Mouse (Mus musculus): ENCODE measurements around the gene Rps18. TPM values are rescaled to one million over a fixed set of nuclear protein-coding genes. Genes with fewer than 3 reads are reported as not detected.
A peak's percentile ranks its signal among the peaks of the same experiment; 100 is the strongest.

The Rps18 gene
- polyA plus RNA-seq, 1 experiment from 2014 or later: 1,221 TPM

DNA sequence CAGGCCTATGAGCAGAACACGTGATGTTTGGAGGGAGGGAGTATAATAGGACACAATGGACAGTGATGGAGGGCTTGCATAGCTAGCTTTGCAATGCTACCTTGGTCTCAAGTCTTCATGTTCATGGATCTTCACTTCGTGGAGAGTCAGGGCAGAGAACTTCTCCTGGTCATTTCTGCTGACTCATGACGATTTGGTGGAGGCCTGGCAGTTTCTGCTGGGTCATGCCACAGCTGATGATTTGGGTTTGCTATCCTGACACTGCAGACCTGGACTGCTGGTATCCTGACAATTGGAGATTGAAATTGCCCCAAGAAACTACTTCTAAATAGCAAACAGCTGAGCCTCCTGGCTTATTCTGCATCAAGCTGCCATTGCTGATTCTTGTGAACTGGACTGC is 17.8 kb upstream of the Rps18 start:
- H3K27me3 ChIP-seq (ENCODE audit: control insufficient read depth, insufficient read depth, low read length): peaks cover 19% of the 10 kb centered on the region
- no peak overlapping the region for H3K27ac ChIP-seq (ENCODE audit: low read depth, low read length)
- H3K9ac ChIP-seq (ENCODE audit: low read depth, low read length): no peak overlapping the region
- no peak overlapping the region for H3K4me3 ChIP-seq (ENCODE audit: low read depth, low read length)
- no peaks in the 10 kb centered on the region for H3K36me3 ChIP-seq (ENCODE audit: control insufficient read depth, insufficient read depth, low read length)
- WGBS: 62% methylated on average over 3 of the region's 3 CpGs
- ATAC-seq (ENCODE audit: low FRiP score) (no peak), DNase-seq (ENCODE audit: low spot score) (no peak)
- no peaks in the 10 kb centered on the region for H3K4me1 ChIP-seq (replicated peaks; ENCODE audit: control insufficient read depth, insufficient read depth, low read length)
- H3K9me3 ChIP-seq (ENCODE audit: control insufficient read depth, low read length): no peaks in the 10 kb centered on the region
- no peak overlapping the region for H3K4me2 ChIP-seq (replicated peaks; ENCODE audit: low read depth, low read length)

DNA sequence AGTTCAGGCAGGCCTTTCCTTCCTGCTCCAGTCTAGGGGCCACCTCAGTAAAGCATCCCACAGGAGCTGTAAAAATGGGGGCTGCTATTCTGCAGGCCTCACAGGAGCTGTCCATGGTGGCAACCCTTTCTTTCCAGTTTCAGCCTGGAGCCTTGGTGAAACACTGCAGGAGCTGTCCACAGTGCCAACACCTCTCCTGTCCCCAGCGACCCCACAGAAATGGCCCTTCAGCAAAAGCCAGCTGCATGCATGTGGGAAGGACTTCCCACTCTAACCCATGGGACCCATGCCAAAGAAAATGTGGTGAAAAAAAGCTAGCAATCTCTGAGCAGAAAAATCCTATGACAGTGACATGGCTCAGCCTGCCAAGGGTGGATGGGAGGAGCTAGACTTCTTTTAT is 16.9 kb upstream of the Rps18 start:
- no peak overlapping the region for H3K27ac ChIP-seq (ENCODE audit: low read depth, low read length)
- H3K4me2 ChIP-seq (replicated peaks; ENCODE audit: low read depth, low read length): no peak overlapping the region
- WGBS: 8% methylated on average over 1 of the region's 1 CpGs
- no peaks in the 10 kb centered on the region for H3K9me3 ChIP-seq (ENCODE audit: control insufficient read depth, low read length)
- ATAC-seq (ENCODE audit: low FRiP score) (no peak), DNase-seq (ENCODE audit: low spot score) (peak; percentile 53)
- H3K9ac ChIP-seq (ENCODE audit: low read depth, low read length): no peak overlapping the region
- H3K4me1 ChIP-seq (replicated peaks; ENCODE audit: control insufficient read depth, insufficient read depth, low read length): no peaks in the 10 kb centered on the region
- H3K27me3 ChIP-seq (ENCODE audit: control insufficient read depth, insufficient read depth, low read length): peaks cover 10% of the 10 kb centered on the region
- no peaks in the 10 kb centered on the region for H3K36me3 ChIP-seq (ENCODE audit: control insufficient read depth, insufficient read depth, low read length)
- no peak overlapping the region for H3K4me3 ChIP-seq (ENCODE audit: low read depth, low read length)

DNA sequence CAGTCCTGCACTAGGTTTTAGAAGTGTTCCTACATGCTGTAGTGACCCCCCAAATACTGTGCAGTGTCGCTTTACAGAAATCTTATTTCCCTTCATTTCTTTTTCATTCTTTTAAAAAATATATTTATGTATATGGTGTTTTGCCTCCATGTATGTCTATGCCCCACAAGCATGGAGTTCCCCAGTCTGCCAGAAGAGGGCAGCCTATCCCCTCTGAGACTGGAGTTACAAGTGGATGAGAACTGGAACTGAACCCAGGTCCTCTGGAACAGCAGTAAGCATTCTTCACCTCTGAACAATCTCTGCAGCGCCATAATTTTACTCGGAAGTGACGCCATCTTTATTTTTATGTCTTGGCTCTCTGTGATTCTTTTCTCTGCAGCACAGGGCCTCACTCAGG is 13.6 kb upstream of the Rps18 start:
- 73% methylated on average over 4 of the region's 4 CpGs for WGBS
- Histone ChIP-seq H3K27ac (ENCODE audit: low read depth, low read length) (no peak overlapping the region), H3K4me1 (replicated peaks; ENCODE audit: control insufficient read depth, insufficient read depth, low read length) (no peaks in the 10 kb centered on the region), H3K9ac (ENCODE audit: low read depth, low read length) (no peak overlapping the region), H3K36me3 (ENCODE audit: control insufficient read depth, insufficient read depth, low read length) (no peaks in the 10 kb centered on the region), H3K9me3 (ENCODE audit: control insufficient read depth, low read length) (no peaks in the 10 kb centered on the region), H3K4me2 (replicated peaks; ENCODE audit: low read depth, low read length) (no peak overlapping the region), H3K27me3 (ENCODE audit: control insufficient read depth, insufficient read depth, low read length) (no peaks in the 10 kb centered on the region), H3K4me3 (ENCODE audit: low read depth, low read length) (no peak overlapping the region)
- no peak for ATAC-seq (ENCODE audit: low FRiP score)
- DNase-seq (ENCODE audit: low spot score): no peak

DNA sequence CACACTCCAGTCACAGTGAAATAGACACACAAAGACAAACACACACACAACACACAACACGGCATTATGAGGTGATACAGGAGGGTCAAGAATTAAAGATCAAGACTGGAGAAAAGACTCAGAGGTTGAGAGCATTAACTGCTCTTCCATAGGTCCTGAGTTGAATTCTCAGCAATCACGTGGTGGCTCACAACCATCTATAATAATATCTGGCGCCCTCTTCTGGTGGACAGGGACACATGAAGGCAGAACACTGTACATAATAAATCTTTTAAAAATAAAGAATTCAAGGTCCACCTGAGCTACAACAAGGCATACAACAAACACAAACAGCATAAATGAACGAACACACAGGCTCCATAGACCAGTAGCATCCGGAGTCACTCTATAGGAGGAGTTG is 13.1 kb upstream of the Rps18 start:
- Histone ChIP-seq H3K9me3 (ENCODE audit: control insufficient read depth, low read length) (no peaks in the 10 kb centered on the region), H3K4me3 (ENCODE audit: low read depth, low read length) (no peak overlapping the region), H3K9ac (ENCODE audit: low read depth, low read length) (no peak overlapping the region), H3K4me1 (replicated peaks; ENCODE audit: control insufficient read depth, insufficient read depth, low read length) (no peaks in the 10 kb centered on the region), H3K27ac (ENCODE audit: low read depth, low read length) (no peak overlapping the region), H3K27me3 (ENCODE audit: control insufficient read depth, insufficient read depth, low read length) (no peaks in the 10 kb centered on the region), H3K4me2 (replicated peaks; ENCODE audit: low read depth, low read length) (no peak overlapping the region), H3K36me3 (ENCODE audit: control insufficient read depth, insufficient read depth, low read length) (no peaks in the 10 kb centered on the region)
- ATAC-seq (ENCODE audit: low FRiP score) (peak; percentile 43), DNase-seq (ENCODE audit: low spot score) (peak; percentile 57)
- 35% methylated on average over 5 of the region's 5 CpGs for WGBS

DNA sequence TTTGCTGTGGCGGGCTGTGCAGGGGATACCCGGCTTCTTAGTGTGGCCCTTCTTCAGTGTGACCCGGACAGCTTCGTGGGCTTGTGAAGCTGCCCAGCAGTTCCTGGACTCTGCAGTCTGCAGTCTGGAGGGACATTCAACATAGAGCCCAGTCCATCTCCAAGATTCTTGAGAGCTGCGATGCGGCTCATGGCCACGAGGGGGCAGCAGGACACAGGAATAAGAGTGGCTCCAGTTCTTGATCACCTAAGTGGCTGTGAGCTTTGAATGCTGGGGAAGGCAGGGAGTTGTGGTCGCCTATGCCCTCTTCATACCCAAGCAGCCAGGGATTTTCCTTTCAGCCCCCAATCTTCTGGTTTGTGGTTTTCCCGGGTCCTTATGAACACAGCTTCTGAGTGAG is 12.7 kb upstream of the Rps18 start:
- no peak overlapping the region for H3K4me3 ChIP-seq (ENCODE audit: low read depth, low read length)
- peak; percentile 93 for DNase-seq (ENCODE audit: low spot score)
- 2% methylated on average over 9 of the region's 9 CpGs for WGBS

DNA sequence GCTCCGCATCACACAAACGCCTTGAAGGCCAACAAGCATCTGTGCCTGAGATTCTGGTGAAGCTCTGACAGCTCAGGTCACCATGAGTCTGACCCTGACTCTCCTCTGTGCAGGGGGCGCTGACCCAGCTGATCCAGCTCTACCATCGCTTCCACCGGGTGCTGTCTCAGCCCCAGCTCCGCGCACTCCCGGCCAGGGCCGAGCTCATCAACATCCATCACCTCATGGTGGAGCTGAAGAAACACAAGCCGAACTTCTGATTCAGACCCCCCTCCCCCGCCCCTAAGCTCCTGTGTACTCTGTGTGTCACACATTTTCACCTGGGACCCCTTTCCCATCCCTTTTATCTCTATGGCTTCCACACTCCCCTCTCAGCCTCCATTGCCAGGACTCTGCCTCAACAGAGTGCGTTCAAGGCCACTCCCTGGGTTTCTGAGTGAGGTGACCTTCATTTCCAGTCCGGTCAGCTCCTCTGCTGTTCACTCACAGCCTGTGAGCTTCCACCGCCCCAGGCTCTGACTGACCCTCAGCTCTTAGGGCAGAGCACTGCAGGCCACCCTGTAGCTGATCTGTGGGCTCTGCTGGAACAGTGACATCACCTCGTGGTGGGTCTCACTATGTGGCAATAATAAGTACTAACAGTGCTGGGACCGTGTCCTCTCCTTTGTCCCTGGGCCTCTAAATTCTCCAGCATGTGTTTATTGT is 10.2 kb upstream of the Rps18 start:
- Histone ChIP-seq H3K4me2 (replicated peaks; ENCODE audit: low read depth, low read length) (no peak overlapping the region), H3K9ac (ENCODE audit: low read depth, low read length) (no peak overlapping the region), H3K9me3 (ENCODE audit: control insufficient read depth, low read length) (no peaks in the 10 kb centered on the region), H3K27me3 (ENCODE audit: control insufficient read depth, insufficient read depth, low read length) (no peaks in the 10 kb centered on the region), H3K4me1 (replicated peaks; ENCODE audit: control insufficient read depth, insufficient read depth, low read length) (no peaks in the 10 kb centered on the region), H3K27ac (ENCODE audit: low read depth, low read length) (no peak overlapping the region), H3K36me3 (ENCODE audit: control insufficient read depth, insufficient read depth, low read length) (no peaks in the 10 kb centered on the region), H3K4me3 (ENCODE audit: low read depth, low read length) (no peak overlapping the region)
- DNase-seq (ENCODE audit: low spot score) (no peak), ATAC-seq (ENCODE audit: low FRiP score) (no peak)
- WGBS: 87% methylated on average over 16 of the region's 16 CpGs

More for the DNA sequence above, 12.7 kb upstream of the Rps18 start:
- ATAC-seq (ENCODE audit: low FRiP score): peak; percentile 56
- H3K36me3 ChIP-seq (ENCODE audit: control insufficient read depth, insufficient read depth, low read length): no peaks in the 10 kb centered on the region
- H3K9ac ChIP-seq (ENCODE audit: low read depth, low read length): no peak overlapping the region
- H3K27ac ChIP-seq (ENCODE audit: low read depth, low read length): no peak overlapping the region
- no peaks in the 10 kb centered on the region for H3K27me3 ChIP-seq (ENCODE audit: control insufficient read depth, insufficient read depth, low read length)
- no peaks in the 10 kb centered on the region for H3K4me1 ChIP-seq (replicated peaks; ENCODE audit: control insufficient read depth, insufficient read depth, low read length)
- H3K4me2 ChIP-seq (replicated peaks; ENCODE audit: low read depth, low read length): no peak overlapping the region
- H3K9me3 ChIP-seq (ENCODE audit: control insufficient read depth, low read length): no peaks in the 10 kb centered on the region

DNA sequence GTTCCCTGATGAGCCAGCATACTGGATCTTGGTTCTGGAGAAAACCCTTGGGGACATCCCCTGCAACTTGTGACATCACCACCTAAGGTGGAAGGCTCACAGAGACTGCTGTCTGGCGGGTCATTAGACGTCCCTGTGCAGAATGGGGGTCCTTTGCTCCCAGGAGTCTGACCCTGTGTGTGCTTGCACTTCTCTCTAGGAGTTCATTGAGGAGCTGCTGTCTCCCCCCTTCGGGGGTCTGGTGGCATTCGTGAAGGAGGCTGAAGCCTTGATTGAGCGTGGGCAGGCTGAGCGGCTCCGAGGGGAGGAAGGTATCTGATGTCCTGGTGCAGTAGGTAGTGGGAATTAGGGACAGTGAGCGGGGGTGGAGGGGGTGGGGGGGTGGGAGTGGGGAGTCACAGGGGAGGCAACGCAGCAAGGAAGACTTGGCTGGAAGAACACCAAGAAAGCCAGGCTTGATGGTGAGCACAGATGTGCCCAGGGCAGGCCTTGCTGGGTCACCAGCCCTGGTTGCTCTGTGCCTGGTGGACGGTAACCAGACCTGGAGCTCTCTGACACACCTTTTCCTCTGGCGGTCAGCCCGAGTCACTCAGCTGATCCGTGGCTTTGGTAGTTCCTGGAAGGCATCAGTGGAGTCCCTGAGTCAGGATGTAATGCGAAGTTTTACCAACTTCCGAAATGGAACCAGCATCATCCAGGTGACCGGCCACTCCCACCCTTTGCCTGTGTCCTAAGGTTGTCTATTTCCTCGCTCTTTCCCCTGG is 9.5 kb upstream of the Rps18 start:
- Histone ChIP-seq H3K4me3 (ENCODE audit: low read depth, low read length) (no peak overlapping the region), H3K27ac (ENCODE audit: low read depth, low read length) (no peak overlapping the region), H3K27me3 (ENCODE audit: control insufficient read depth, insufficient read depth, low read length) (no peaks in the 10 kb centered on the region), H3K36me3 (ENCODE audit: control insufficient read depth, insufficient read depth, low read length) (no peaks in the 10 kb centered on the region), H3K4me1 (replicated peaks; ENCODE audit: control insufficient read depth, insufficient read depth, low read length) (no peaks in the 10 kb centered on the region), H3K9ac (ENCODE audit: low read depth, low read length) (no peak overlapping the region), H3K4me2 (replicated peaks; ENCODE audit: low read depth, low read length) (no peak overlapping the region), H3K9me3 (ENCODE audit: control insufficient read depth, low read length) (no peaks in the 10 kb centered on the region)
- ATAC-seq (ENCODE audit: low FRiP score) (no peak), DNase-seq (ENCODE audit: low spot score) (no peak)
- 92% methylated on average over 17 of the region's 17 CpGs for WGBS

DNA sequence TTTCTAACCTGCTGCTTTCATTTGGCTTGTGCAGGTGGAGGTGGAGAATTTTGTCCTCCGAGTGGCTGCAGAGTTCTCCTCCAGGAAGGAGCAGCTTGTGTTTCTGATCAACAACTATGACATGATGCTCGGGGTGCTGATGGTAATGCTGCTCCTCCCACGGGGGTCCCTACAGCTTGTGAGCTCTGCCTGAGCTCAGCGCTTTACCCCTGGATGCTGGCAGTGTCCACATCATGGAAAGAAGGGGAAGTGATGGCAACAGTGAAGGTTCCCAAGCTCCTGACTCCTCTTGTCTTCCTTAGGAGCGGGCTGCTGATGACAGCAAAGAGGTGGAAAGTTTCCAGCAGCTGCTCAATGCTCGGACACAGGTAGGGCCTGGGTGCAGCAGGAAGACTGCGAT is 7.1 kb upstream of the Rps18 start:
- Histone ChIP-seq H3K27ac (ENCODE audit: low read depth, low read length) (no peak overlapping the region), H3K27me3 (ENCODE audit: control insufficient read depth, insufficient read depth, low read length) (no peaks in the 10 kb centered on the region), H3K4me2 (replicated peaks; ENCODE audit: low read depth, low read length) (no peak overlapping the region), H3K9ac (ENCODE audit: low read depth, low read length) (no peak overlapping the region), H3K9me3 (ENCODE audit: control insufficient read depth, low read length) (no peaks in the 10 kb centered on the region), H3K36me3 (ENCODE audit: control insufficient read depth, insufficient read depth, low read length) (no peaks in the 10 kb centered on the region), H3K4me3 (ENCODE audit: low read depth, low read length) (no peak overlapping the region), H3K4me1 (replicated peaks; ENCODE audit: control insufficient read depth, insufficient read depth, low read length) (no peaks in the 10 kb centered on the region)
- 91% methylated on average over 7 of the region's 7 CpGs for WGBS
- ATAC-seq (ENCODE audit: low FRiP score) (no peak), DNase-seq (ENCODE audit: low spot score) (no peak)

DNA sequence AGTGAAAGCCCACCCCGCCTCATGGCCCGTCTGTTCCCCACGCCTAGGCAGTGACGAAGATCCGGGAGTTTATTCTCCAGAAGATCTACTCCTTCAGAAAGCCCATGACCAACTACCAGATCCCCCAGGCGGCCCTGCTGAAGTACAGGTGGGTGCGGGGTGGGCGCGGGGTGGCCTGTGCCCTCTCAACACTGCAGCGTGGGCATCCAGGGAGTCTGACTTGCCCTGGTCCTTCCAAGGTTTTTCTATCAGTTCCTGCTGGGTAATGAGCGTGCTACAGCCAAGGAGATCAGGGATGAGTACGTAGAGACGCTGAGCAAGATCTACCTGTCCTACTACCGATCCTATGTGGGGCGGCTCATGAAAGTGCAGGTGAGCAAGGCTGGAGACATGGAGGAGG is 4.1 kb upstream of the Rps18 start:
- no peak overlapping the region for H3K9ac ChIP-seq (ENCODE audit: low read depth, low read length)
- peaks cover 3% of the 10 kb centered on the region; the same call in 1 of the 2 replicates for H3K4me1 ChIP-seq (replicated peaks; ENCODE audit: control insufficient read depth, insufficient read depth, low read length)
- H3K36me3 ChIP-seq (ENCODE audit: control insufficient read depth, insufficient read depth, low read length): no peaks in the 10 kb centered on the region
- no peak overlapping the region for H3K4me3 ChIP-seq (ENCODE audit: low read depth, low read length)
- no peak overlapping the region for H3K4me2 ChIP-seq (replicated peaks; ENCODE audit: low read depth, low read length)
- no peak overlapping the region for H3K27ac ChIP-seq (ENCODE audit: low read depth, low read length)
- H3K9me3 ChIP-seq (ENCODE audit: control insufficient read depth, low read length): no peaks in the 10 kb centered on the region
- H3K27me3 ChIP-seq (ENCODE audit: control insufficient read depth, insufficient read depth, low read length): no peaks in the 10 kb centered on the region
- ATAC-seq (ENCODE audit: low FRiP score) (no peak), DNase-seq (ENCODE audit: low spot score) (no peak)
- 93% methylated on average over 15 of the region's 15 CpGs for WGBS
